Mouse (Mus musculus) heart, embryonic 10.5 days (tissue): ENCODE data around the gene Neurl1b. TPM values are rescaled to one million over a fixed set of nuclear protein-coding genes. Genes with fewer than 3 reads are reported as not detected.

ENCODE experiments used
- DNase-seq: peaks from one replicate; pipeline ENCODE4 v3.0.0-alpha.2; 2017; ENCODE audit warnings: low spot score
- H3K27ac ChIP-seq: fragments of 300-500 bp; sonication (generic); 2 replicates; pipeline ENCODE4 v1.5.1; 2016; ENCODE audit warnings: mild to moderate bottlenecking
- H3K27me3 ChIP-seq: fragments of 300-500 bp; sonication (generic); 2 replicates; pipeline ENCODE4 v1.6.1; 2016; ENCODE audit warnings: mild to moderate bottlenecking; ENCODE audit not compliant: poor library complexity, insufficient read depth, severe bottlenecking
- H3K36me3 ChIP-seq: fragments of 300-500 bp; sonication (generic); 2 replicates; pipeline ENCODE4 v1.6.1; 2016; ENCODE audit warnings: mild to moderate bottlenecking, moderate library complexity
- H3K4me1 ChIP-seq: fragments of 300-500 bp; sonication (generic); 2 replicates; pipeline ENCODE4 v1.6.1; 2016; ENCODE audit warnings: mild to moderate bottlenecking
- H3K4me3 ChIP-seq: fragments of 300-500 bp; sonication (generic); 2 replicates; pipeline ENCODE4 v1.5.1; 2016; ENCODE audit warnings: mild to moderate bottlenecking, moderate library complexity
- H3K9me3 ChIP-seq: fragments of 300-500 bp; sonication (generic); 2 replicates; pipeline ENCODE4 v1.6.1; 2016; ENCODE audit warnings: mild to moderate bottlenecking, moderate library complexity
- WGBS: fragments of 180-500 bp; shearing (Covaris S2); methylation state at CpG from one replicate; pipeline ENCODE4 v1.1.7; 2016; 5-methylcytosine and 5-hydroxymethylcytosine counted together
- polyA plus RNA-seq: library from polyadenylated mRNA; unstranded; fragments of >200 nt; fragmentation: Nextera tagmentation; extraction: Ambion mirVana; gene quantifications from 2 replicates; pipeline ENCODE4 v1.2.1, GENCODE M21; 2016

Gene Neurl1b
- polyA plus RNA-seq, 1 experiment from 2014 or later, result 1.3 TPM

DNA sequence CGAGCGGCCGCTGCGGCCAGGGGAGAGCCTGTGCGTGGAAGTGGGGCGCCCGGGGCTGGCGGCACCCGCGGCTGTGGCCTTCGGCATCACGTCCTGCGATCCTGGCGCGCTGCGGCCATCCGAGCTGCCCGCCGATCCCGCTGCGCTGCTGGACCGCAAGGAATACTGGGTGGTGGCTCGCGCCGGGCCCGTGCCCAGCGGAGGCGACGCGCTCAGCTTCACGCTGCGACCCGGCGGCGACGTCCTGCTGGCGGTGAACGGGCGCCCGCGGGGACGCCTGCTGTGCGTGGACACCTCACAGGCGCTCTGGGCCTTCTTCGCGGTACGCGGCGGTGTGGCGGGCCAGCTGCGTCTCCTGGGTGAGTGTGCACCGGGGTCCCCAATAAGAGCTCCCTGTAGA, 24.4 kb downstream of the Neurl1b start:
- 12% methylated on average over 52 of the region's 52 CpGs for WGBS
- Histone ChIP-seq H3K4me3 (peak overlapping the region; percentile 60), H3K27me3 (peaks cover 61% of the 10 kb centered on the region), H3K4me1 (peaks cover 13% of the 10 kb centered on the region), H3K36me3 (peaks cover 41% of the 10 kb centered on the region), H3K27ac (peak overlapping the region; percentile 78), H3K9me3 (no peaks in the 10 kb centered on the region)
- no peak for DNase-seq

DNA sequence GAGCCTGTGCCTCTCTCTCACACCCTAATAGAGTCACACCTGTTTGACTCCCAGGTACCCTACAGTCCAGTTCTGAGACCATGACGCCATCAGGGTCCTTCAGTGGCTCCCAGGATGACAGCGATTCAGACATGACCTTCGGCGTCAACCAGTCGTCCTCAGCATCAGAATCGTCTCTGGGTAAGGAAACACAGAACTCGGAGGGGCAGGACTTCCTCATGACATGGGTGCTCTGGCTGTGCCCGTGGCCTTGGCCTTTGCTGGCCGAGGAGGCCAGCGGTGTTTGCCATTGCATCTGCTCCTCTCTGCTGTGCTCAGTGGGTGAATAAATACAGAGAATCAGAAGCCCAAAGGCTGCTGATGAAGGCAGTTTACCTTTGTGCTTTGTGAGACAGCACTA, 26.4 kb downstream of the Neurl1b start:
- H3K27ac ChIP-seq, result no peak overlapping the region
- WGBS, result 87% methylated on average over 10 of the region's 10 CpGs
- peaks cover 50% of the 10 kb centered on the region for H3K27me3 ChIP-seq
- H3K4me1 ChIP-seq, result peaks cover 17% of the 10 kb centered on the region
- DNase-seq, result no peak
- no peaks in the 10 kb centered on the region for H3K9me3 ChIP-seq
- no peak overlapping the region for H3K4me3 ChIP-seq
- H3K36me3 ChIP-seq, result peaks cover 33% of the 10 kb centered on the region

DNA sequence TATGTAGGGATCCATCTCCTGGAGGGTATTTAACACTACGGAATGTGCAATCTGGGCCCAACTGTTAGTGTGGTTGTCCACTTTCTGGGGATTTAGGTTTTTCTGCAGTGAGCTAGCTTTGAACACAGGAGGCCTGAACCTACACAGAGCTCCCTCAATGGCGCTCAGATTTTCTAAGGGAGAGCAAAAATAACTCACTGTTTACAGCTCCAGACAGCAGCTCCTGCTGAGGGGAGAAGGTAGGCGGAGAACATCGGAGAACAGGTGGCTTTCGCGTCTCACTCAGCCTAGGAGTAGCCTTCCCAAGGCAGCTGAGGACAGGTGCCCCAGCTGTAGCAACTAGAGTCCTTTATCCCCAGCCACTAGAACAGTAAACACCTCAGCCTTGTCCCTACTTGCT, 27.6 kb downstream of the Neurl1b start:
- peaks cover 17% of the 10 kb centered on the region for H3K4me1 ChIP-seq

DNA sequence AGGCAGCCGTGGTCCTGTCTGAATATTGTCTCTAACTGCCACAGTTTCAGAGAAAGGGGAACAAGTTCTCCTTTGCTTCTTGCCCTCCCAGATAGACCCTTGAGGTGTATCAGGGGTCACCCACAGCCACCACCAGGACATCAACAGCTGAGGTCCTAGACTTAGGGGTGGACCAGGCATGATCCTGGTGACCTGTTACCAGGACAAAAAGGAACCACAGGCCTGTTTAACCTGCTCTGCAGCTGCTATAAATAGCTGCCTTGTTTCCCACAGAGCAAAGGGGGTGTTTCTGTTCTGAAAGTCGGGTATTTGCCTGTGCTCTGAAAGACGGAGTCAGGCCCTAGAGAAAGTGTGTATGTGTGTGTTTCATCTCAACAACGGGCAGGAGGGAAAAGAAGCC, 29.2 kb downstream of the Neurl1b start:
- Histone ChIP-seq H3K9me3 (no peaks in the 10 kb centered on the region), H3K4me1 (peaks cover 15% of the 10 kb centered on the region), H3K27ac (peak overlapping the region; percentile 48; the same call in 1 of the 2 replicates), H3K36me3 (peaks cover 29% of the 10 kb centered on the region), H3K27me3 (peaks cover 22% of the 10 kb centered on the region), H3K4me3 (no peak overlapping the region)
- DNase-seq, result no peak
- WGBS, result 45% methylated on average over 4 of the region's 4 CpGs

More for the DNA sequence above, 27.6 kb downstream of the Neurl1b start:
- peaks cover 30% of the 10 kb centered on the region for H3K36me3 ChIP-seq
- H3K9me3 ChIP-seq, result no peaks in the 10 kb centered on the region
- H3K27ac ChIP-seq, result no peak overlapping the region
- DNase-seq, result no peak
- H3K4me3 ChIP-seq, result no peak overlapping the region
- WGBS, result 80% methylated on average over 6 of the region's 6 CpGs
- H3K27me3 ChIP-seq, result peaks cover 39% of the 10 kb centered on the region

DNA sequence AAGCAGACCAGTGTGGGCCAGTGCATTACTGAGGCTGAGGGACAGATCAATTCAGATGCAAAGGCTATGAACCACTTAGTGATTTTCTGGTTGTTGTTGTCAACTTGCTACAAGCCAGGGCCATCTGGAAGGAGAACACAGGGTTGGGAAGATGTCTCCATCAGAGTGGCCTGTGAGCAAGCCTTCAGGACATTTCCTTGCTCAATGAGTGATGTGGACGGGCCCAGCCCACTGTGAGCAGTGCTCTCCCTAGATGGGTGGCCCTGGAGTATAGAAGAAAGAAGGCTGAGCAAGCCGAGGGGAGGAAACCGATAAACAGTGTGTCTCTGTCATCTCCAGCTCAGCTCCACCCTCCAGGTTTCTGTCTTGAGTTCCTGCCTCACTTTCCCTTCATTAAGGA, 34.8 kb downstream of the Neurl1b start:
- H3K4me3 ChIP-seq, result no peak overlapping the region
- peaks cover 16% of the 10 kb centered on the region for H3K4me1 ChIP-seq
- peaks cover 7% of the 10 kb centered on the region for H3K36me3 ChIP-seq
- no peak for DNase-seq
- no peaks in the 10 kb centered on the region for H3K27me3 ChIP-seq
- no peak overlapping the region for H3K27ac ChIP-seq
- 64% methylated on average over 3 of the region's 3 CpGs for WGBS
- no peaks in the 10 kb centered on the region for H3K9me3 ChIP-seq

DNA sequence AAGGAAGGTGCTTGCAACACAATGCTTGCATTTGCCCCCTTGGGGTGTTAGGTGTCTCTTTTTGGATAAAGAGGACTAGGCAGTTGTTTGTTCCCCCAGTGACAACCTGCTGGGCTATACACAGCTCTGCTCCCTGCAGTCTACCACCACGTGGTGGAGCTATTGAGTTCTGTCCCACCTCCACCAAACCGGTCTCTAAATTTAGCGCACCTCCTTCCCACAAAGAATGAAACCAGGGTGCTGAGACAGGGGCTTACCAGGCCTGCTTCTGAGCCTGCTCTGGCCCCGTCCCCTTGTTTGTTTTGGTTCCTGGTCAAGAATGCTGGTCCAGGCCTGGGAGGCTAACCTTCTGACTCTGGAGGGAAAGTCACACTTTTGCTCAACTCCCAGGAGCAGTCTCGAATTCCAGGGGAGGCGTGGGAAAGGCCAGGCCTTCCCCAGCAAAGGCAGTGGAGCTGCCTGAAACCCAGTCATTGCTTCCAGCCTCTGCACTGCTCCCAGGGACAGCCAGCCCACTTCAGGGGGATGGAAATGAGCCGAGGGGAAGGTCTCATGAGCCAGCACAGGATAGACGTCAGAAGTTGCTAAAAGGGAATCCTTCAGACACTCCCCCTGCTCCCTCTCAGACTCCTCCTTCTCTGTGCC, 37.1 kb downstream of the Neurl1b start:
- Histone ChIP-seq H3K36me3 (peaks cover 7% of the 10 kb centered on the region), H3K4me3 (no peak overlapping the region), H3K9me3 (no peaks in the 10 kb centered on the region), H3K4me1 (peaks cover 16% of the 10 kb centered on the region), H3K27me3 (0 out of 2 replicates have a peak, but pooled peaks cover 4% of the 10 kb centered on the region), H3K27ac (peak overlapping the region; percentile 74)
- 25% methylated on average over 8 of the region's 8 CpGs for WGBS
- DNase-seq, result no peak

DNA sequence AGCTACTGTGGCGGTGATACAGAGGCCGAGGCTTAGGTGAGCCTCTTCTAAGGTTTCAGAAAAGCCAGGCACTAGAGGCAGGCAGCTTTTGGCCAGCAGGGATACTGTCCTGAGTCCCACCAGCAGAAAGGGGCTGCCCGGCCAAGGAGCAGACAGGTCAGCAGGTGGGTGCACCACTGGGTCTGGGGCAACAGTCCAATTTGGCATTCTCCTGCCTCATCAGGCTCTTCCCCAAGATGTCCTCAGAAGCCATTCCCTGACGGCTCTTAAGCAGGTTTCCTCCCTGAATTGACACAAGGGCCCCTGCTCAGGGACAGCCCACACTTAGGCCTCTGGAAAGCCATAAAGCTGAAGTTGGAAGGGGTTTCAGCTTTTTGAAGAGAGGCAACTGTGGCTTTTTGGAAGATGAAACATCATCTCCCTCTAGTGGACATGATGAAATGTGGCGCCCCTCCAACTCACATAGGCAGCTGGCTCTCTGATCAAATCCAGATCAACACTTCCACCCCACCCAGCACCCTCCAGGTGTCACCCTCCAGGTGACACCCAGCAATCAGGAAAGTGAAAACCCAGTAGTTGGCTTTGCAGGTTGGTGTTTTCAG, 37.8 kb downstream of the Neurl1b start:
- Histone ChIP-seq H3K9me3 (no peaks in the 10 kb centered on the region), H3K4me1 (peaks cover 16% of the 10 kb centered on the region), H3K27ac (peak overlapping the region; percentile 13; the same call in 1 of the 2 replicates), H3K27me3 (0 out of 2 replicates have a peak, but pooled peaks cover 4% of the 10 kb centered on the region), H3K36me3 (peaks cover under 1% of the 10 kb centered on the region; the same call in 1 of the 2 replicates), H3K4me3 (no peak overlapping the region)
- WGBS, result 62% methylated on average over 5 of the region's 5 CpGs
- DNase-seq, result no peak

DNA sequence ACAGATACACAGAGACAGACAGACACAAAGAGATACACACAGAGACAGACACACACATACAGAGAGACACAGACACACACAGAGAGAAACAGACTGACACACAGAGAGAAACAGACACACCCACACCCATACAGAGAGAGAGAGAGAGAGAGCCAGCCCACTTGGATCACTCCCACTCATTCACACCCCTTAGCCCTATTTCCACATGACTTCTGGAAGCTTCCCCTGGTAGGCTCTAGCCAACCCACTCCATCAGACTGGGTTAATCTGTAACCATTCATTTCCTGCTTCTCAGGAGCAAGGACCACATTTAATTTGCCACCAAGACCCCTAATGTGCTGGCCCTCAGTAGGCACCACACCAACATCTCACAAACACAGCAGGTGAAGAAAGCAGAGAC, 42.9 kb downstream of the Neurl1b start:
- no peak for DNase-seq
- Histone ChIP-seq H3K4me3 (no peak overlapping the region), H3K4me1 (0 out of 2 replicates have a peak, but pooled peaks cover under 1% of the 10 kb centered on the region), H3K36me3 (no peaks in the 10 kb centered on the region), H3K9me3 (no peaks in the 10 kb centered on the region), H3K27ac (no peak overlapping the region), H3K27me3 (peaks cover 13% of the 10 kb centered on the region; the same call in 1 of the 2 replicates)

DNA sequence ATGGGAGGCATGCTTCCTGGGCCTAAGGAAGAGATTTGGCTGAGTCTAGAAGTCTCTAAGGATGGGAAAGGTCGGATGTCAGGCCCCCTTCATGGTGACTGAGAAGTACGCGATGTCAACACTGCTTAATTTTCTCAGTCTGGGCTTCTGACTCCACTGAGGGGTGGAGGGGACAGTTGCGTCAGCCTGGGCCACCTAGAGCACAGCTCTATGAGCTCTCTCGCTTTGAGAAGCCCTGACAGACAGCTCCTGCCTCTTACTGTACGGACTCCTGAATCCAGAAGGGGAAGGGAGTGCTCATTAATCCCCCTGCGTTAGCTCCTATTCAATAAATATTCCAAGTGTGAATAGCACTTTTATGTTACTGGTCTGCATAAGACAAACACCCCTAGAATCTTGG, 43.4 kb downstream of the Neurl1b start:
- Histone ChIP-seq H3K4me3 (no peak overlapping the region), H3K27ac (no peak overlapping the region), H3K9me3 (no peaks in the 10 kb centered on the region), H3K4me1 (peaks cover 4% of the 10 kb centered on the region; the same call in 1 of the 2 replicates), H3K27me3 (peaks cover 13% of the 10 kb centered on the region; the same call in 1 of the 2 replicates), H3K36me3 (no peaks in the 10 kb centered on the region)
- no peak for DNase-seq
- WGBS, result 60% methylated on average over 7 of the region's 7 CpGs

DNA sequence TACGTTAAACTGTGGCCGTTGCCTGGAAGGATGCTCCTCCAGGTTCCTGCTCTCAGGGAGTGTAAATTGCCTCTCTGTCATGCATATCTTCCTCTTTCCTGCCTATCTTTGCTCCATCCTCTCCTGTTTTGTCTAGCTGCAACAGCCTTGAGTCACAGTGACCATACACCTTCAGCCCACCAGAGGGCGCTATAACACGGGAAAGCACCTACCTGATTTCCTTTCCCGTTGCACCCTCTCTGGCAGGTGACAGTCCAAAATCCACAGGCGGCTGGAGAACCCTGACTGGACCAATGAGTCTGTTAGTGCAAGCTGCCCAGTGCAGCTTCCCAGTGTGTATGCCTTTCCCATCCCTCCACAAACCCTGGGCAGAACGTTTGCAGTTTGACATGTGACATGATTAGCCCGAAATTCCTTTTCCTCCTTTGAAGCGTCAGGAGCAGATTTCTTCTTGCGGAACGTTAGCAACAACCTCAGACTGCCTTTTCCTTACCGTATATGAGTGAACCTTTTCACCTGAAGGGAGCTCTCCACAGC, 48.1 kb downstream of the Neurl1b start:
- H3K4me3 ChIP-seq, result no peak overlapping the region
- no peaks in the 10 kb centered on the region for H3K36me3 ChIP-seq
- peaks cover 12% of the 10 kb centered on the region; the same call in 1 of the 2 replicates for H3K27me3 ChIP-seq
- 24% methylated on average over 12 of the region's 12 CpGs for WGBS
- H3K27ac ChIP-seq, result no peak overlapping the region
- peak; percentile 85 for DNase-seq
- H3K9me3 ChIP-seq, result no peaks in the 10 kb centered on the region
- H3K4me1 ChIP-seq, result peaks cover 28% of the 10 kb centered on the region

DNA sequence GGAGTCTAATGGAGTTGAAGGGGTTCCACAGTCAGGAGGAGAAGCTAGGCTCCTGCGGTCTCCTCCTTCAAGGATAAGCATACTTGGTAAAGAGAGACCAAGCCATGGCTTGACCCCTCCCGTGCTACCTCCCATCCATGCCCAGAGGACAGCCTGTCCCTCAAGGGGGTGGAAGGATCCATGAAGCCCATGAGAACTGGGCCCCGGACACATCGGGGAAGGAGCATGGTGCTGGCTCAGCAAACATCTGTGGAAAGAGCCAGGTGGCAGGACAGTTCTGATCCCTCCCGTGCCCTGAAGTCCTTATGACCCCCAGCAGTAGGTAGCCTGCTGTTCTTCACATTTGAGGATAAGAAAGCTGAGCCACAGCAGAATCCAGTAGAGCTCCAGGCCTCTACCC, 48.8 kb downstream of the Neurl1b start:
- Histone ChIP-seq H3K27ac (peak overlapping the region; percentile 13; the same call in 1 of the 2 replicates), H3K4me1 (peaks cover 28% of the 10 kb centered on the region), H3K36me3 (no peaks in the 10 kb centered on the region), H3K9me3 (no peaks in the 10 kb centered on the region), H3K27me3 (peaks cover 12% of the 10 kb centered on the region; the same call in 1 of the 2 replicates), H3K4me3 (no peak overlapping the region)
- 86% methylated on average over 5 of the region's 5 CpGs for WGBS
- no peak for DNase-seq

DNA sequence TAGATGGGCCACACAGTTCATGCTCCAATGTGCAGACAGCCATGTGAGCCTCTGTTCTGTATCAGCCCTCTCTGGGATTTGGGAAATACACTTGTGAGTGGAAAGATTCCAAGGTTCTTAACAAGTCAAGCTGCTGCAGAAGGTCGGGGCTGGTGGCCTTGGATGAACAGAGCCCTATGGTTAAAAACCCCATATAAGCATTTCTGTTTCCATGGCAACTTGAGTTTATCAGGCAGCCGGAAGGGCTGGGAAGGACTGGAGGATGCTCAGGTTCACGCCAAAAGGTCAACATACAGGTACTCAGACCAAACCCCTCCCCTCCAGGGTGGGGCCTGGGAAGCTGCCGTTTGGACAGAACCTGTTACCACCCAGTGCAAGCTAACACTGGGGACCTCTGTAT, 49.4 kb downstream of the Neurl1b start:
- DNase-seq, result no peak
- no peaks in the 10 kb centered on the region for H3K36me3 ChIP-seq
- H3K4me3 ChIP-seq, result no peak overlapping the region
- H3K27me3 ChIP-seq, result peaks cover 9% of the 10 kb centered on the region; the same call in 1 of the 2 replicates
- H3K4me1 ChIP-seq, result peaks cover 28% of the 10 kb centered on the region
- 0 out of 2 replicates have a peak overlapping the region, but pooled peaks have one; percentile 4 for H3K27ac ChIP-seq
- H3K9me3 ChIP-seq, result no peaks in the 10 kb centered on the region
- WGBS, result 37% methylated on average over 4 of the region's 4 CpGs

DNA sequence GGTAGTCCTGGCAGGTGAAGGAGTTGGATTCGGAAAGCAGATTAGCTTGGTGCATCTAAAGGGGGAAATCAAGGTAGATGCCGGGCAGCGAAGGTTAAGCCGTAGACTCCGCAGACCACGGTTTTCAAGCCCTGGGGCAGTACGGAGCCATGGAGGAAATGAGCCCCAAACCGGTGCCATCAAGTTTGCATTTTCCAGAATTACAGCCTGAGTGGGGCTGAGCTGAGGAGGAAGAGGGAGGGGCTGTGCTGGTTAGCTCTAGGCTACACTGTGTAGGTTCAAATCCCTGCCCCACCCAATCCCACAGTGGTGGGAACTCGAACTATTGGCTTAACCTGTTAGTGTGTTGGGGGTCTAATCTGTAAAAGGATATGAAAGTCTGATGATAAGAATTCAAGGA, 49.9 kb downstream of the Neurl1b start:
- H3K27me3 ChIP-seq, result peaks cover 11% of the 10 kb centered on the region; the same call in 1 of the 2 replicates
- H3K4me3 ChIP-seq, result no peak overlapping the region
- H3K27ac ChIP-seq, result 0 out of 2 replicates have a peak overlapping the region, but pooled peaks have one; percentile 26
- H3K4me1 ChIP-seq, result peaks cover 28% of the 10 kb centered on the region
- DNase-seq, result no peak
- no peaks in the 10 kb centered on the region for H3K9me3 ChIP-seq
- H3K36me3 ChIP-seq, result no peaks in the 10 kb centered on the region
- WGBS, result 77% methylated on average over 9 of the region's 9 CpGs
